Mouse (Mus musculus) erythroblast, embryonic 14.5 days (primary cell): ENCODE data around the gene Cdc42ep5.

Source experiments
- GATA1 ChIP-seq: IDR thresholded peaks from 2 replicates; pipeline ENCODE4 v1.6.1; 2012; ENCODE audit warnings: low read length, inconsistent platforms, mixed read lengths
- TAL1 ChIP-seq: IDR thresholded peaks from 3 replicates; pipeline ENCODE4 v1.6.1; 2012; ENCODE audit warnings: low read length, inconsistent platforms, mixed read lengths

DNA sequence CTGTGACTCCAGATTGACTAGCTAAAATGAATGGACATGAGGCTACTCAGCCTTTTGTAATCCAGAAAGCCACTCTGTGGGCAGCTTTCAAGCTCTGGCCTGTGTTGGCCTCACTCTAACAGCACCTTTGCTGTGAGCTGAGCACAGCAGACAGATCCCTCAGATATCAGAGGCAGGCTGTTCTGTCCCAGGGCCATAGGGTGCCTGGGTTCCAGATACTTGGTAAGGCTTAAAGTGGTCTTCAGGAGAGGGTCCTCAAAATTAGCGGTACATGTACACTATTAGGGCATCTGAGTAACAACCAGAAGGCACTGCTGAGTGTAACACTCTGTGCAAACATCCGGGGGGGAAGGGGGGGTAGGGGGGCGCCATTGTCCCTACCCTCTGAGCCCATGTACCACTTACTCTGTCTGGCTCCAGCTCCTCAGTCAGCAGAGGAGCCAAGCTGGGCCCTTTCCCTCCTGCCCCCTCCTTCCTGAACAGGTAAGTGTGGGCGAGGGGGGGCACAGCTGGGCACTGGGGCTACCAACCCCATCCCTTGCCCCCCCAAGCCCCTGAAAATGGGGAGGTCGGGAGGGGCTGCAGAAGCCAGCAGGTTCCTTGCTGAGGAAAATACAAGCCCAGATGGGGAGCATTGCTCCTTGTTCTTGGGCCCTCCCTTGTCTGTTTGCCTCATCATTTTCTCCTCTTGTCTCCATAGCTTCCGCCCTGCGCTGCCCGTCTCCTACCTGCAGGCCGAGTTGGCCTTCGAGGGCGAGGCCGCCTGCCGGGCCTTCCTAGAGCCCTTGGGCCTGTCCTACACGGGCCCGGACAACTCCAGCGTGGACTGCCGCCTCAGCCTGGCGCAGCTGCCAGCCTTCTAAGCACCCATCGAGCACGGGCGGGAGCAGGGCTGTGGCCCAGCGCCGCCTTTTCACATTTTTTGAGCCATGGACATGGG lies 18.1 kb downstream of the Cdc42ep5 start:
- TF ChIP-seq GATA1 (no peak), TAL1 (no peak)
